Mouse (Mus musculus): ENCODE data around the gene Dhrs1.
A peak's percentile ranks its signal among the peaks of the same experiment; 100 is the strongest.

- no peak for TF ChIP-seq POLR2A (IDR thresholded peaks at IDR 0.05; ENCODE audit: extremely low read depth, insufficient read depth, low read length)
- peak; percentile 67 for TF ChIP-seq CTCF (IDR thresholded peaks at IDR 0.05; ENCODE audit: low read depth, low read length)
Measured at GRCm38 (mm10) chr14:55767519-55768414, 22.3 kb upstream of the Dhrs1 start.

Data from liver, adult 2 months (tissue).